Mouse (Mus musculus) bone marrow macrophage, adult 2 months (primary cell): Measurements from ENCODE around the gene Gm4792.

ENCODE experiments used
- CTCF ChIP-seq: IDR thresholded peaks from 2 replicates; pipeline ENCODE4 v1.5.1; 2012; ENCODE audit warnings: low read depth, mild to moderate bottlenecking, low read length, moderate library complexity
- POLR2A ChIP-seq: IDR thresholded peaks from 2 replicates; pipeline ENCODE4 v1.6.1; 2012; ENCODE audit warnings: mild to moderate bottlenecking, low read depth, low read length, borderline replicate concordance

DNA sequence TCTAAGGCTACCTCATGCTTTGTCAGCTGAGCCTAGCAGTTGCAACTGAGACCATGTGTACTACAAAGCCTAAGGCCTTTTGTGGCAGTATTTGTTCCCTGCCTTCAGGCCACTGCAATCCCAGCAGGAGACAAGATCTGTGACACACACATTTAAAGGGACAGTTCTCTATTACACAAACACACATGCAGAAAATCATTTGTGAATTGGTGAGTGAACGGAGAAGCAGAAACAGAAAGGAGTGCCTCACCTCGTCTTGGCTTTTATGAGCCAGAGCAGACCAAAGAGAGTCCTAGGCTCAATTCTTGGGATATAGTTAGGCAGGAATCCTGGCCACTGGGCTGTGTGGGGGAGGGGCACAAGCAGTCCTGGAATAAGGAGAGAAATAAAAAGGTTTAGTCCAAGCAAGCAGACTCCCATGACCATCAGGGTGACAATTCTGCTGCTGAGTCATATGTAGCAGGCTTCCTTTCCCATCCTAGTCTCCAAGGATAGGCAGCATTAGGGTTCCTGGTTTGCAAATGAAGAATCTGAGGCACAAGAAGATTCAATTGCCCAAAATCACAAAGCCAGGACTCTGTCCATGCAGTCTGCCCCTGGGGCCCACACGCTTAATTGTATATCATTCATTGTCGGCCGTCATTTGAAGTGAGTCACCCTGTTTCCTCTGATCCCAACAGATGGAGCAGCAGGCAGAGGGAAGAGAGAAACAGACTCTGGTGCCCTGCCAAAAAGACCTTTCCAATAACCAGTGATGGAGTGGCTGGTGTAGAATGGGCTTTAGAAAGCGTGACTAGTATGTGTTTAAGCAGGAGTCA, 3.4 kb downstream of the Gm4792 start:
- TF ChIP-seq POLR2A (no peak), CTCF (no peak)
